8 mouse cellular contexts compared by ENCODE assay signal in the genomic region with DNA sequence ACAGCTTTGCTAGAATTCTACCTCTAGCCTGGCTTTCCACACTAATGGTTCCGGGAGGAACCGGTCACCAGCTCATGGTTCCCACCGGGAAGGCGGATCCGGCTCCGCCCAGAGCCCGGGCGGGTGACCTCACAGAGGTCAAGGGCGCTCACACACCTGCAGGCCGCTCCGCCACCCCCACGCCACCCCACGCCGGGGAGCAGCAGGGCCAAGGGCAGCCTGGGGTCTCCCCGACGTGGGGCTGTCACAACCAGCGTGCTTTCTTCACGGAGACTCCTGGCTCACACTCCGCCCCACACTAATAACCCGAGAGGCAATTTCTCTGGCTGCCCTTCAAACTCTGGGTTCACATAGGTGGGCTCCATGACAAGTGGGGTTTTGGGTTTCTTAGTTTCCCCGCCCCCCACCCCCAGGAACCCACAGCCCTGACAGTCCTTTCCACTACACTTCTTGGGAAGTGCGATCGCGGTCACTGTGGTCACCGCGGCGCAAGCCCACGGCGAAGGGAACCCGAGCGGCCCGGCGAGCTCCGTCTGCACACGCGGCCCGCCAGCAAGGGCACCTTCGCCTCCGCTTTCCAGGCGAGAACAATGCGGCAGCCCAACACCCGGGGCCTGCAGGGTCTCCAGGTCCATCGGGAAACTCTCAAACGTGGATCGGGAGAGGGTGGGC. TPM values are rescaled to one million over a fixed set of nuclear protein-coding genes. Genes with fewer than 3 reads are reported as not detected.
DNase-seq lines count a peak whose midpoint lies in the region; ATAC-seq and TF ChIP-seq lines count a peak whose summit lies in the region.

No protein-coding gene starts in this region.

- no peaks in the 10 kb centered on the region for H3K36me3 ChIP-seq in ES-Bruce4 (ENCODE audit: control insufficient read depth, insufficient read depth, low read length, poor library complexity, severe bottlenecking)
- no peaks in the 10 kb centered on the region for H3K36me3 ChIP-seq in forebrain, embryonic 11.5 days (ENCODE audit: control insufficient read depth, insufficient read depth, low read length)
- H3K36me3 ChIP-seq in heart, embryonic 14.5 days (ENCODE audit: control insufficient read depth, insufficient read depth, low read length), result no peaks in the 10 kb centered on the region
- no peaks in the 10 kb centered on the region for H3K36me3 ChIP-seq in liver, postnatal 0 days (replicated peaks; ENCODE audit: insufficient read depth, low read length)
- no peaks in the 10 kb centered on the region for H3K36me3 ChIP-seq in neural tube, embryonic 13.5 days

- H3K4me1 ChIP-seq in ES-Bruce4 (ENCODE audit: control insufficient read depth, insufficient read depth, low read length), result no peaks in the 10 kb centered on the region
- peaks cover 3% of the 10 kb centered on the region; the same call in 1 of the 2 replicates for H3K4me1 ChIP-seq in forebrain, embryonic 11.5 days (replicated peaks; ENCODE audit: control insufficient read depth, insufficient read depth, low read length)
- H3K4me1 ChIP-seq in heart, embryonic 14.5 days (ENCODE audit: control insufficient read depth in 2 of 2, insufficient read depth in 2 of 2, low read length in 2 of 2), result peaks cover 2 to 18% of the 10 kb centered on the region in 2 experiments; a peak in 3 of 4 replicates
- H3K4me1 ChIP-seq in liver, postnatal 0 days (ENCODE audit: insufficient read depth), result peaks cover 21% of the 10 kb centered on the region
- peaks cover 46% of the 10 kb centered on the region for H3K4me1 ChIP-seq in neural tube, embryonic 13.5 days (replicated peaks)

- TF ChIP-seq EP300 in ES-Bruce4 (IDR thresholded peaks at IDR 0.05; ENCODE audit: insufficient read depth, low read depth, low read length), result peak; percentile 42; the same call in 1 of the 2 replicates
- TF ChIP-seq EP300 in liver, postnatal 0 days (IDR thresholded peaks at IDR 0.05; ENCODE audit: low read depth), result no peak

- no peak for TF ChIP-seq CTCF in ES-Bruce4 (IDR thresholded peaks at IDR 0.05; ENCODE audit: low read depth, low read length)
- TF ChIP-seq CTCF in liver, postnatal 0 days (IDR thresholded peaks at IDR 0.05; ENCODE audit: low read depth), result no peak

- no peak for TF ChIP-seq POLR2A in ES-Bruce4 (IDR thresholded peaks at IDR 0.05; ENCODE audit: insufficient read depth, low read length)

- H3K4me2 ChIP-seq in forebrain, embryonic 11.5 days (ENCODE audit: low read depth, low read length, severe bottlenecking), result peak overlapping the region; percentile 98
- peak overlapping the region; percentile 95 for H3K4me2 ChIP-seq in heart, embryonic 14.5 days (ENCODE audit: low read length)
- H3K4me2 ChIP-seq in liver, postnatal 0 days (ENCODE audit: low read depth, low read length), result peak overlapping the region; percentile 99
- peak overlapping the region; percentile 99 for H3K4me2 ChIP-seq in neural tube, embryonic 13.5 days

- under 1% methylated on average over 45 of the region's 45 CpGs for WGBS in forebrain, embryonic 11.5 days
- WGBS in heart, embryonic 14.5 days, result under 1% methylated on average over 45 of the region's 45 CpGs
- WGBS in liver, postnatal 0 days (ENCODE audit: insufficient replicate concordance), result under 1% methylated on average over 45 of the region's 45 CpGs
- under 1% methylated on average over 45 of the region's 45 CpGs for WGBS in neural tube, embryonic 13.5 days

- no peaks in the 10 kb centered on the region for H3K27me3 ChIP-seq in ES-Bruce4 (ENCODE audit: control insufficient read depth, insufficient read depth, low read length, poor library complexity, severe bottlenecking)
- H3K27me3 ChIP-seq in forebrain, embryonic 11.5 days (ENCODE audit: control insufficient read depth, insufficient read depth, low read length), result no peaks in the 10 kb centered on the region
- no peaks in the 10 kb centered on the region for H3K27me3 ChIP-seq in heart, embryonic 14.5 days (ENCODE audit: control insufficient read depth, insufficient read depth, low read length)
- no peaks in the 10 kb centered on the region for H3K27me3 ChIP-seq in liver, postnatal 0 days (ENCODE audit: insufficient read depth, low read length)
- no peaks in the 10 kb centered on the region for H3K27me3 ChIP-seq in neural tube, embryonic 13.5 days

- no peak overlapping the region for H3K27ac ChIP-seq in ES-Bruce4 (ENCODE audit: insufficient read depth, low read length)
- H3K27ac ChIP-seq in forebrain, embryonic 11.5 days (ENCODE audit: low read depth, low read length), result peak overlapping the region; percentile 99
- H3K27ac ChIP-seq in heart, embryonic 14.5 days (replicated peaks in 1 of 2; ENCODE audit: control insufficient read depth in 1 of 2, insufficient read depth in 1 of 2, low read depth in 2 of 2, low read length in 2 of 2), result peak overlapping the region; percentile 100
- H3K27ac ChIP-seq in liver, postnatal 0 days (ENCODE audit: low read depth), result peak overlapping the region; percentile 100
- H3K27ac ChIP-seq in neural tube, embryonic 13.5 days (replicated peaks), result peak overlapping the region; percentile 100

- DNase-seq in c-Kit-positive CD71-positive TER-119-positive erythroid progenitor cells, embryonic 14.5 days (ENCODE audit: low spot score), result peak; percentile 44
- peak; percentile 83 for DNase-seq in forebrain, embryonic 11.5 days (ENCODE audit: low spot score)
- peak; percentile 91 for DNase-seq in kidney, postnatal 14 days
- DNase-seq in liver, postnatal 0 days, result peak; percentile 84
- peak; percentile 61 to 66 for DNase-seq in thymus, adult 18-20 months

- H3K9me3 ChIP-seq in ES-Bruce4 (replicated peaks; ENCODE audit: control insufficient read depth, insufficient read depth, low read length, poor library complexity, severe bottlenecking), result no peaks in the 10 kb centered on the region
- no peaks in the 10 kb centered on the region for H3K9me3 ChIP-seq in forebrain, embryonic 11.5 days (ENCODE audit: control insufficient read depth, low read length)
- H3K9me3 ChIP-seq in heart, embryonic 14.5 days (ENCODE audit: control insufficient read depth, low read length), result no peaks in the 10 kb centered on the region
- no peaks in the 10 kb centered on the region for H3K9me3 ChIP-seq in liver, postnatal 0 days (ENCODE audit: low read length)
- H3K9me3 ChIP-seq in neural tube, embryonic 13.5 days, result no peaks in the 10 kb centered on the region

- ATAC-seq in forebrain, embryonic 11.5 days (replicated peaks; ENCODE audit: low FRiP score), result peak; percentile 55
- peak; percentile 38 for ATAC-seq in heart, embryonic 14.5 days (ENCODE audit: insufficient number of reproducible peaks, insufficient read depth, low FRiP score, low read depth)
- ATAC-seq in liver, postnatal 0 days, result peak; percentile 40
- peak; percentile 37 for ATAC-seq in neural tube, embryonic 13.5 days (ENCODE audit: low read depth)

- peak overlapping the region; percentile 39 for H3K9ac ChIP-seq in ES-Bruce4 (ENCODE audit: low read depth, poor library complexity, severe bottlenecking)
- peak overlapping the region; percentile 84 for H3K9ac ChIP-seq in forebrain, embryonic 11.5 days (ENCODE audit: low read length)
- H3K9ac ChIP-seq in heart, embryonic 14.5 days (ENCODE audit: low read length), result peak overlapping the region; percentile 88
- peak overlapping the region; percentile 91 for H3K9ac ChIP-seq in liver, postnatal 0 days (replicated peaks)
- H3K9ac ChIP-seq in neural tube, embryonic 13.5 days, result peak overlapping the region; percentile 90

- peak overlapping the region; percentile 51 for H3K4me3 ChIP-seq in ES-Bruce4 (ENCODE audit: low read depth, low read length)
- peak overlapping the region; percentile 68 for H3K4me3 ChIP-seq in forebrain, embryonic 11.5 days (ENCODE audit: low read depth, low read length)
- H3K4me3 ChIP-seq in heart, embryonic 14.5 days (ENCODE audit: control insufficient read depth in 1 of 2, insufficient read depth in 1 of 2, low read depth in 1 of 2, low read length in 2 of 2), result peak overlapping the region; percentile 70 to 88
- H3K4me3 ChIP-seq in liver, postnatal 0 days (ENCODE audit: low read depth, low read length), result peak overlapping the region; percentile 93
- H3K4me3 ChIP-seq in neural tube, embryonic 13.5 days, result peak overlapping the region; percentile 72

RNA-seq across cellular contexts. Expression of gene Spen, which starts 6.8 kb away (rescaled TPM):
- 39.6 and 46.9 TPM in 2 replicates for polyA plus RNA-seq in ES-Bruce4 (2011; ENCODE audit: insufficient read depth, insufficient read length, low read depth, missing spikeins)
- polyA plus RNA-seq in forebrain, embryonic 11.5 days (2014; fragmentation: Nextera tagmentation; extraction: Ambion mirVana), result 17.1 and 19.2 TPM in 2 replicates
- 9.6 and 10.7 TPM in 2 replicates for polyA plus RNA-seq in heart, embryonic 14.5 days (2014; fragmentation: Nextera tagmentation; extraction: Ambion mirVana)
- polyA plus RNA-seq in liver, postnatal 0 days (2015; fragmentation: Nextera tagmentation; extraction: Ambion mirVana), result 2.3 and 3.0 TPM in 2 replicates
- polyA plus RNA-seq in neural tube, embryonic 13.5 days (2015; fragmentation: Nextera tagmentation; extraction: Ambion mirVana), result 13.8 and 19.5 TPM in 2 replicates

Comparison
In these comparisons a context has a peak if more than half of its experiments do, and no peak if none do; other contexts are left out.
1. H3K9ac ChIP-seq: peak in every context shown above with its lines; median percentile 91 in liver, postnatal 0 days; 90 in neural tube, embryonic 13.5 days; 88 in heart, embryonic 14.5 days; 84 in forebrain, embryonic 11.5 days; 39 in ES-Bruce4.